Mouse (Mus musculus) cerebellum, adult 9-11 months (tissue): ENCODE measurements around the gene Serinc5.
"Not testable (repeated sequence)": the region's sequence is repeated elsewhere in the genome, so short reads cannot be mapped to it uniquely, and the experiment has no call there.

Experiments used
- DNase-seq: peaks from one replicate; pipeline ENCODE4 v3.0.0; 2022

The Serinc5 gene

DNA sequence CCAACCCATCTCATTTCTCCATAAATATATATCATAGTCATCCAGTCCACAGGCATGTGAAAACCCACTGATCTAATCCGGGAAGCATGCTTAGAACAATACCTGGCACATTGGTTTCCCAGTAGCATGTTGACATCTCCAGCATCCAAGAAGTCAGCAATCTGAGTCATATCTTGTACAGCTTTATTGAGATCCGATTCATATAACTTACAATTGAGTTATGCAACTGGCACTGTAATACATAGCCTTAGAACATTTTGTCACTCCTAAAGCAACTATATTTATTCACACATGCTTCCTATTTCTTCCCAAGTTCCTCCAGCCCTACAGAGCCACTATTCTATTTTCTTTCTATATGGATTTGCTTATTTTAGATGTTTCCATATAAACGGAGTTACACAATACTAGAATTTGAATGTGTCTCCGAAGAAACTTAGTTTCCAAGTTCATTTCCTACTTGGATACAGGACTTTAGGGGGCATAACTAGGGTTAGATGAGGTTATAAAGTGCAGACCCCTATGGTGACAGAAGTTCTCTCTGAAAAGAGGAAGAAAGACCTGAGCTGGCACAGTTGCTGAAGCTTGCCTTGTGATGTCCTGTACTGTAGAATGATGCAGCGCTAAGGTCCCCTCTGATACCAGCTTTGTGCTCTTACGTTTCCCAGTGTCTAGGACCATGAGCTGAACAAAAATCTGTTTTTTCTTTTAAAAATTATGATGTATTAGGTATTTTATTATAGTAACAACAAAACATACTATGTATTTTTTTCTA, 57.5 kb downstream of the Serinc5 start:
- DNase-seq: no peak

- no peak for DNase-seq
Observed at GRCm38 (mm10) chr13:92671727-92672126, 60.8 kb downstream of the Serinc5 start.

- DNase-seq: no peak
Observed at GRCm38 (mm10) chr13:92674676-92675075, 63.8 kb downstream of the Serinc5 start.

- DNase-seq: no peak
Observed at GRCm38 (mm10) chr13:92675308-92675707, 64.4 kb downstream of the Serinc5 start.

- peak; percentile 22 for DNase-seq
Observed at GRCm38 (mm10) chr13:92675897-92676584, 65.2 kb downstream of the Serinc5 start.

DNA sequence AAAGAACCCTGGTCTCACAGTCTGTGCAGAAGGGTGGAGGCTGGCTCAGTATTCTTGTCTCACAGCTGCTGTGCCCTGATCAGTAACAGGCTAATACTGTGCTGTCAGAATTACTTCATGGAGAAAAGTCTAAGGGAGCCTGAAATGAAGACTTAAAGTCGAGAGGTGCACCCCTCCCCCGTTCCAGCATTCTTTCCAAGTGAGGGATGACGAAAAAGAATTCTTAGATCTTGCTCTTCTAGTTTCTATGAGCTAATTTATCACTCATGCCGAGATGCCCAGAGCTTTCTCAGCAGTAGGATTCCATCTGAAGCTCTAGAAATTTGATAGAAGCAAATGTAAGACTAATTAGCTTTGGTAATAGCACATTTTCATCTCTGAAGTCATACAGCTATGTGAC, 66.8 kb downstream of the Serinc5 start:
- no peak for DNase-seq

- DNase-seq: no peak
Observed at GRCm38 (mm10) chr13:92679661-92680060, 68.8 kb downstream of the Serinc5 start.

DNA sequence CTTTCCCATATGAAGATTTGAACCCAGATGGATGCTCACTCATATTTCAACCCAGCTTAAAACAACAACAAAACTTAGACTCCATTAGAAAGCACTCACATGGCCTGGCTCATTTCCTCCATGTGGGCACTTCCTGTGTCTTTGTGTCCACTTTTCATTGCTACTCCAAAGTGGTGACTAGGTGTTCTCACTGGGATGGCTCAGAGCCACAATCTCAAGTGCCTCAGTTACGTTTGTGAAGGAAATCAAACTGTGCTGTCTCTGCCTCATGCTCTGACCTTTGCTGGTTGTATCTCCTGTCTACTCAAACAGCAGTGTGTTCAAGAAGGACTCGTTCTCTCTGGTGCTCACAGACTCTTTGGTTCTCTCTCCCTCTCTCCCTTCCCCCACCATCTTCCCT, 70.7 kb downstream of the Serinc5 start:
- no peak for DNase-seq

DNA sequence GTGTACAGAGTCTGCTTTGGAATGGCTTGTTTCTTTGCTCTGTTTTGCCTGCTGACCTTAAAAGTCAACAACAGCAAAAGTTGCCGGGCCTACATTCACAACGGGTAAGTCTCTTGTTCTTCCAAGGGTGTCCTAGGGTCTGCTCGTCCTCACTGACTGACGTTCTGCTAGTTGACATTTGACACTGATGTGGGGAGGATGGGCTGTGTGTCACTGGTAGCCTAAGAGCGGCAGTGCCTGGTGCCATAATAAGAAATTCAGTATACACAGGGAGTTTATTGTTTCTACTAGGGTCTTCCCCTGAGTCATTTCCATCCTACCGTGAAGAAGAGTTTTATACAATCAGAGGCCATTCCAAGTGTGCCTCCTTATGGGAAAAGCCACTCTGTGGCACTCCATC, 71.9 kb downstream of the Serinc5 start:
- DNase-seq: no peak

DNA sequence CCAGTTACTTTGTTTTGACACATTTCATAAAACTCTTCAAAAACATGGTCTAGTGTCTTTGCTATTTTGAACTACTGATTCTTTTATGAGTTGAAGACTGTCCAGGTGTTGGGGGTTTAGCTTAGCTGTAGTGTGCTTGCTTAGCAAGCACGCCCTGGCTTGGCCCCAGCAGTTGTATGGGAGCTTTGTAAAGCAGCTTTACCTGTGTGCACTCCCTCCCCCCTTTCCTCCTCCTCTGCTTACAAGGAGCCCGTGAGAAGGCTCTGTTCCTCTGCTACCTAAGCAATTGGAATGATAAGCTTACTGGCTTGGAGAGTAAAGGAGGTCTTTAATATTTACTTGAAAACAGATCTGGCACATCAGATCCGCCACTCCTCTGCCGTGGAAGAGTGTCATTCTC, 72.6 kb downstream of the Serinc5 start:
- DNase-seq: no peak

- DNase-seq: no peak
Observed at GRCm38 (mm10) chr13:92684310-92684709, 73.4 kb downstream of the Serinc5 start.

DNA sequence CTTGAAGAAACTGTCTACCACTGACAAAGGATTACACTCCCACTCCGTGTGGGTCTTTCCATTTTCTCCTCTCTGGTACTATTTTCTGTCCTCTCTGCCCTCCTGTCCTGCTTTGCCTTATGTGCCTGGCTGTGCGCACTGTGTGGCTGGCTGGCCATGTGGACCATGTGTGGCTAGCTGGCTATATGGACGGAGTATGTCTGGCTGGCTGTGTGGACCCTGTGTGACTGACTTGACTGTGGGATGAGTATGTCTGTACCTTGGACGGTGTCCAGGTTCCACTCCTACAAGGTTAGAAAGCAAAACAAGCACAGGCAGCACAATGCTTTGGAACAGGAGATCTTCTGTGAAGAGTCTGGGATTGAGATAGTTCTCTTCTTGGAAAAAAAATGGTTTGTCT, 74.4 kb downstream of the Serinc5 start:
- DNase-seq: no peak

GRCm38 (mm10) chr13:92687151-92687550, 76.3 kb downstream of the Serinc5 start:
- not testable (repeated sequence) for DNase-seq

GRCm38 (mm10) chr13:92689061-92689460, 78.2 kb downstream of the Serinc5 start:
- no peak for DNase-seq

- DNase-seq: no peak
Observed at GRCm38 (mm10) chr13:92693866-92694550, 83.1 kb downstream of the Serinc5 start.

- no peak for DNase-seq
Observed at GRCm38 (mm10) chr13:92696491-92696939, 85.6 kb downstream of the Serinc5 start.

GRCm38 (mm10) chr13:92697141-92697540, 86.2 kb downstream of the Serinc5 start:
- no peak for DNase-seq

GRCm38 (mm10) chr13:92698781-92699180, 87.9 kb downstream of the Serinc5 start:
- DNase-seq: no peak

DNA sequence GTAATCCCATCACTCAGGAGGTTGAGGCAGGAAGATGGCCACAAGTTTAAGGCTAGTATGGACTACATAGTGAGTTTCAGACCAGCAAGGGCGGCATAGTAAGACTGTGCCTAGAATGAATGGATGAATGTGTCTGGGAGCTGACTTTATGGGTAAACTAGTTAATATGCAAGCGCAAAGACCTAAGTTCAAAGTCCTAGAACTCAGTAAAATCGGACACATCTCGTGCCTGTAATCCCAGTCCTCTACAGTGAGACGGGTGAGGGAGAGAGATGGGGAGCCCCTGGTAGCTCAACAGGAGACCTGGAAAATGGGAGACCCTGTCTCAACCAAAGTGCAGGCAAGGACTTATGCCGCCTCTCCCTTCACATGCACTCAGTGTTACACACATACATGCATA, 88.5 kb downstream of the Serinc5 start:
- DNase-seq: no peak

GRCm38 (mm10) chr13:92702035-92702434, 91.1 kb downstream of the Serinc5 start:
- no peak for DNase-seq

DNA sequence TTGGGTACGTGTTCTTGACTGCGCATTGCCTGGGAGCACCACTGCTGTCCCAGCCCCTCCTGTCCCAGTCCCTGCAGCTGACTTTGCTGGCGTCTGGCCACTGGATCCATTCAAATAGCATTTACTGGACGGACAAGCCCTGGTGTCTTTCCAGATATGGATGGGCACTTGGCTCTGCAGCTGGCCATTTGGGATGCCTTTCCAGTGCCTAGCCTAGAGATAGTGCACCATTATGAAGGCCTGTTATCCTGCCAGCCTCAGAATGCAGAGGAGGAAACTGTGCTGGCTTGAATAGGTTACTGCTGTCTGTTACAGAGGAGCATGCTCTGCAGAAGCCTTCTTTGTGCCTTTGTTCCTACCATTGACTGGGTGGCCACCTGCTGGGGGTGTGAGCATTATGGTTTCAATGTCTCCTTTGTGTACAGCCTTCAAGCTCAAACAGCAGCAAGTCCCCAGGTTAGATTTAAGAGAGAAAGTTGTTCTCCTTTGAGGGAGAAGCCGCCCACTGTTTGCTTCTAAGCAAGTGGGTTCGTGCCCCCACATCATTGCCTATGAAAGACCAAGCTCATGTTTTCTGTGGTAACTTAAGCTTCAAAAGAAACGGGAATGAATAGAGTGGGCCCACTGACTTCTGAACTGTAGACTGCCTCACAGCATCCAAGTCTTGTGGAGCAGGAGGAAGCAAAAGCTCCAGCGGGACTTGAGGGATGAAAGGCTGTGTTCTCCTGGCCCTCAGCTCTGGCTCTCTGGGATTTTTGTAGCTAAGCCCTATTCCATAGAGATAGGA, 92.5 kb downstream of the Serinc5 start:
- DNase-seq: peak; percentile 60

DNA sequence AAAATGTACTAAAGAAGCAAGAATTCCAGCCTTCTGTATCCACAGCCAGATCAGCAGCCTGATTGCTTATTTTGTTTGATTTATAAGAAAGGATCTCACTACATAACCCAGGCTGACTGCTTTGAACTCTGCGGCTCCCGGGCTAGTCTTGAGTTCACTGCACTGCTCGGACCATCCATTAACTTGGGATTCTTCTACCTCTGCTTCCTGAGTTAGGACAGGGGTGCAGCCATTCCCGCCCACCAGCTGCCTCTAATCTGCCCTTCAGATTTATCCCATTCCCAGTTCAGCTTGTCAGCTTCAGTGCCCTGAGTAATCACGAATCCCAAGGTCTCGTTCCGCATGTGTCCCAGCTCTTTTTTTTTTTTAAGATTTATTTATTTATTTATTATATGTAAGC, 93.3 kb downstream of the Serinc5 start:
- DNase-seq: no peak

DNA sequence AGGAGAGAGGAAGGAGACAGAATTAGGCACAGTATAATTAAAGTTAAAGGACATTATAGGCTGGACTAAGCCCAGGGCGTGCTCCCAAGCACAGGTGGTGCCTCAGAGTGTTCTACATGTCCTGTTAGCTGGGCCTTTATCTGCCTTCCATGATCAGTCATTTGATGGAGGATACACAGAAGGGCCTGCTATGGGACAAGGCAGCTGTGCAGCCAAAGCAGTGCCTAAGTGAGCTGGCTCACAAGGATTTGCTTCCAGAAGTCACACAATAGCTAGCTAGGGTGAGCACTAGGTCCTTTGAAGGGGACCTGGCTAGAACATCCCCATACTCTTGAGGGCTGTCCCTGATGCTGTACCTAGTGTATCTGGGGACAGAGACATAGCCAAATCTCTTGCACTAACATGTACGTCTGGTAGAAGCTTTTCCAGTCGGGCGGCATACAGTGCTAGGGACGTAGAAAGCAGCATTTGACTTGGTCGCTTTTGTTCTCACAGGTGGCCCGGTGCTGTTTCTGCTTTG, 94.2 kb downstream of the Serinc5 start:
- no peak for DNase-seq
